Mouse (Mus musculus) liver, embryonic 13.5 days (tissue): Measurements from ENCODE around the gene Chd8. TPM values are rescaled to one million over a fixed set of nuclear protein-coding genes. Genes with fewer than 3 reads are reported as not detected.
A peak's percentile ranks its signal among the peaks of the same experiment; 100 is the strongest.

Experiments
- ATAC-seq: fragments of 200-750 bp; cut with Nextera tagmentation; 2 replicates; pipeline ENCODE4 v1.8.0; 2017; ENCODE audit warnings: low read depth, mild to moderate bottlenecking, moderate number of reproducible peaks, moderate library complexity
- DNase-seq: peaks from one replicate; pipeline ENCODE4 v3.0.0; 2022
- H3K27ac ChIP-seq: fragments of 300-500 bp; sonication (generic); 2 replicates; pipeline ENCODE4 v1.5.1; 2015; ENCODE audit warnings: moderate library complexity, mild to moderate bottlenecking, inconsistent platforms
- H3K27me3 ChIP-seq: fragments of 300-500 bp; sonication (generic); 2 replicates; pipeline ENCODE4 v1.6.1; 2015; ENCODE audit warnings: mild to moderate bottlenecking, inconsistent platforms
- H3K36me3 ChIP-seq: fragments of 300-500 bp; sonication (generic); 2 replicates; pipeline ENCODE4 v1.6.1; 2015; ENCODE audit warnings: mild to moderate bottlenecking, inconsistent platforms
- H3K4me1 ChIP-seq: fragments of 300-500 bp; sonication (generic); replicated peaks from 2 replicates; pipeline ENCODE4 v1.6.1; 2015; ENCODE audit warnings: inconsistent platforms
- H3K4me2 ChIP-seq: fragments of 300-500 bp; sonication (generic); 2 replicates; pipeline ENCODE4 v1.6.1; 2015; ENCODE audit warnings: inconsistent platforms, mild to moderate bottlenecking, moderate library complexity
- H3K4me3 ChIP-seq: fragments of 300-500 bp; sonication (generic); replicated peaks from 2 replicates; pipeline ENCODE4 v1.5.1; 2015; ENCODE audit warnings: mild to moderate bottlenecking, inconsistent platforms
- H3K9ac ChIP-seq: fragments of 300-500 bp; sonication (generic); 2 replicates; pipeline ENCODE4 v1.6.1; 2015; ENCODE audit warnings: mild to moderate bottlenecking, inconsistent platforms
- H3K9me3 ChIP-seq: fragments of 300-500 bp; sonication (generic); replicated peaks from 2 replicates; pipeline ENCODE4 v1.6.1; 2016; ENCODE audit warnings: inconsistent platforms
- WGBS: fragments of 180-500 bp; shearing (Covaris S2); methylation state at CpG from one replicate; pipeline ENCODE4 v1.1.7; 2015; ENCODE audit not compliant: insufficient replicate concordance; 5-methylcytosine and 5-hydroxymethylcytosine counted together
- polyA plus RNA-seq: library from polyadenylated mRNA; unstranded; fragments of >200 nt; fragmentation: Nextera tagmentation; extraction: Ambion mirVana; gene quantifications from 2 replicates; pipeline ENCODE4 v1.2.1, GENCODE M21; 2015

Chd8 gene
- polyA plus RNA-seq, 1 experiment from 2014 or later: 12.1 TPM

GRCm38 (mm10) chr14:52272781-52273180, 15.2 kb upstream of the Chd8 start:
- Histone ChIP-seq H3K27ac (no peak overlapping the region), H3K9me3 (no peaks in the 10 kb centered on the region), H3K9ac (no peak overlapping the region), H3K27me3 (no peaks in the 10 kb centered on the region), H3K4me1 (0 out of 2 replicates have a peak, but pooled peaks cover 4% of the 10 kb centered on the region), H3K4me2 (no peak overlapping the region), H3K36me3 (peaks cover 4% of the 10 kb centered on the region; the same call in 1 of the 2 replicates), H3K4me3 (no peak overlapping the region)
- ATAC-seq: no peak
- no peak for DNase-seq
- WGBS: 41% methylated on average over 3 of the region's 3 CpGs

GRCm38 (mm10) chr14:52256311-52257175, 1.0 kb downstream of the Chd8 start:
- no peaks in the 10 kb centered on the region for H3K9me3 ChIP-seq
- peak overlapping the region; percentile 95 for H3K27ac ChIP-seq
- peak overlapping the region; percentile 89 for H3K9ac ChIP-seq
- peak overlapping the region; percentile 79 for H3K4me3 ChIP-seq
- H3K27me3 ChIP-seq: no peaks in the 10 kb centered on the region
- peak; percentile 37 for DNase-seq
- 3% methylated on average over 18 of the region's 18 CpGs for WGBS
- peaks cover 47% of the 10 kb centered on the region for H3K4me1 ChIP-seq
- H3K36me3 ChIP-seq: no peaks in the 10 kb centered on the region
- peak overlapping the region; percentile 84 for H3K4me2 ChIP-seq
- ATAC-seq: no peak

- H3K27me3 ChIP-seq: no peaks in the 10 kb centered on the region
Measured at GRCm38 (mm10) chr14:52246129-52246528, 11.5 kb downstream of the Chd8 start.

GRCm38 (mm10) chr14:52244690-52245042, 12.9 kb downstream of the Chd8 start:
- ATAC-seq: no peak; the same call in 1 of the 2 replicates
- Histone ChIP-seq H3K4me3 (peak overlapping the region; percentile 88), H3K9me3 (no peaks in the 10 kb centered on the region), H3K27me3 (no peaks in the 10 kb centered on the region), H3K9ac (peak overlapping the region; percentile 81), H3K4me2 (peak overlapping the region; percentile 89), H3K27ac (peak overlapping the region; percentile 81), H3K4me1 (peaks cover 62% of the 10 kb centered on the region), H3K36me3 (peaks cover 4% of the 10 kb centered on the region; the same call in 1 of the 2 replicates)
- no peak for DNase-seq
- WGBS: 13% methylated on average over 7 of the region's 7 CpGs

More at GRCm38 (mm10) chr14:52246129-52246528, 11.5 kb downstream of the Chd8 start:
- Histone ChIP-seq H3K9ac (no peak overlapping the region), H3K36me3 (peaks cover 3% of the 10 kb centered on the region; the same call in 1 of the 2 replicates), H3K4me1 (peaks cover 52% of the 10 kb centered on the region), H3K4me2 (no peak overlapping the region), H3K27ac (0 out of 2 replicates have a peak overlapping the region, but pooled peaks have one; percentile 21), H3K4me3 (no peak overlapping the region), H3K9me3 (no peaks in the 10 kb centered on the region)
- DNase-seq (no peak), ATAC-seq (no peak)
- 67% methylated on average over 4 of the region's 4 CpGs for WGBS

- WGBS: under 1% methylated on average over 28 of the region's 32 CpGs
Measured at GRCm38 (mm10) chr14:52244041-52244689, 13.4 kb downstream of the Chd8 start.

GRCm38 (mm10) chr14:52236216-52236615, 21.4 kb downstream of the Chd8 start:
- H3K4me2 ChIP-seq: no peak overlapping the region
- H3K27ac ChIP-seq: no peak overlapping the region
- H3K27me3 ChIP-seq: no peaks in the 10 kb centered on the region
- H3K4me1 ChIP-seq: peaks cover 19% of the 10 kb centered on the region
- WGBS: 65% methylated on average over 1 of the region's 1 CpGs
- H3K9me3 ChIP-seq: no peaks in the 10 kb centered on the region
- H3K9ac ChIP-seq: no peak overlapping the region
- peaks cover 63% of the 10 kb centered on the region for H3K36me3 ChIP-seq
- H3K4me3 ChIP-seq: no peak overlapping the region
- ATAC-seq: no peak
- no peak for DNase-seq

More at GRCm38 (mm10) chr14:52244041-52244689, 13.4 kb downstream of the Chd8 start:
- no peaks in the 10 kb centered on the region for H3K9me3 ChIP-seq
- H3K9ac ChIP-seq: peak overlapping the region; percentile 86
- no peaks in the 10 kb centered on the region for H3K27me3 ChIP-seq
- H3K4me2 ChIP-seq: peak overlapping the region; percentile 89
- peak overlapping the region; percentile 81 for H3K27ac ChIP-seq
- peak overlapping the region; percentile 88 for H3K4me3 ChIP-seq
- H3K36me3 ChIP-seq: peaks cover 4% of the 10 kb centered on the region; the same call in 1 of the 2 replicates
- peaks cover 62% of the 10 kb centered on the region for H3K4me1 ChIP-seq
- ATAC-seq (peak; percentile 98), DNase-seq (peak; percentile 100)

GRCm38 (mm10) chr14:52235165-52235564, 22.4 kb downstream of the Chd8 start:
- Histone ChIP-seq H3K27me3 (no peaks in the 10 kb centered on the region), H3K27ac (no peak overlapping the region), H3K9ac (no peak overlapping the region), H3K9me3 (no peaks in the 10 kb centered on the region), H3K36me3 (peaks cover 71% of the 10 kb centered on the region), H3K4me3 (no peak overlapping the region), H3K4me1 (peaks cover 8% of the 10 kb centered on the region), H3K4me2 (no peak overlapping the region)
- ATAC-seq: no peak
- DNase-seq: no peak
- WGBS: 84% methylated on average over 7 of the region's 7 CpGs

- DNase-seq (no peak), ATAC-seq (no peak)
- H3K36me3 ChIP-seq: peaks cover 93% of the 10 kb centered on the region
- peaks cover 8% of the 10 kb centered on the region; the same call in 1 of the 2 replicates for H3K4me1 ChIP-seq
- WGBS: 73% methylated on average over 6 of the region's 6 CpGs
- H3K27ac ChIP-seq: no peak overlapping the region
- no peaks in the 10 kb centered on the region for H3K9me3 ChIP-seq
- no peak overlapping the region for H3K4me3 ChIP-seq
- no peak overlapping the region for H3K4me2 ChIP-seq
- H3K27me3 ChIP-seq: no peaks in the 10 kb centered on the region
- no peak overlapping the region for H3K9ac ChIP-seq
Measured at GRCm38 (mm10) chr14:52232249-52232648, 25.3 kb downstream of the Chd8 start.

GRCm38 (mm10) chr14:52225972-52226371, 31.6 kb downstream of the Chd8 start:
- ATAC-seq (no peak), DNase-seq (no peak)
- no peaks in the 10 kb centered on the region for H3K9me3 ChIP-seq
- peaks cover 6% of the 10 kb centered on the region for H3K4me1 ChIP-seq
- no peak overlapping the region for H3K4me3 ChIP-seq
- H3K27me3 ChIP-seq: no peaks in the 10 kb centered on the region
- H3K27ac ChIP-seq: no peak overlapping the region
- 29% methylated on average over 2 of the region's 2 CpGs for WGBS
- H3K9ac ChIP-seq: no peak overlapping the region
- H3K4me2 ChIP-seq: no peak overlapping the region
- peaks cover 85% of the 10 kb centered on the region for H3K36me3 ChIP-seq

GRCm38 (mm10) chr14:52217261-52217660, 40.3 kb downstream of the Chd8 start:
- WGBS: 62% methylated on average over 5 of the region's 5 CpGs
- Histone ChIP-seq H3K9me3 (no peaks in the 10 kb centered on the region), H3K27me3 (no peaks in the 10 kb centered on the region), H3K36me3 (peaks cover 91% of the 10 kb centered on the region), H3K4me1 (peaks cover 5% of the 10 kb centered on the region; the same call in 1 of the 2 replicates), H3K9ac (no peak overlapping the region), H3K4me3 (no peak overlapping the region), H3K27ac (no peak overlapping the region), H3K4me2 (no peak overlapping the region)
- ATAC-seq (no peak), DNase-seq (no peak)

- Histone ChIP-seq H3K27ac (peak overlapping the region; percentile 98), H3K4me2 (peak overlapping the region; percentile 85), H3K4me3 (peak overlapping the region; percentile 96; the same call in 1 of the 2 replicates), H3K36me3 (peaks cover 44% of the 10 kb centered on the region), H3K9me3 (no peaks in the 10 kb centered on the region), H3K4me1 (peaks cover 38% of the 10 kb centered on the region), H3K27me3 (no peaks in the 10 kb centered on the region), H3K9ac (peak overlapping the region; percentile 94; the same call in 1 of the 2 replicates)
- DNase-seq (no peak), ATAC-seq (peak; percentile 29)
- WGBS: 26% methylated on average over 4 of the region's 4 CpGs
Measured at GRCm38 (mm10) chr14:52199412-52199811, 58.2 kb downstream of the Chd8 start.
